Comparison of ENCODE assay signal across 8 mouse cellular contexts in the genomic region with DNA sequence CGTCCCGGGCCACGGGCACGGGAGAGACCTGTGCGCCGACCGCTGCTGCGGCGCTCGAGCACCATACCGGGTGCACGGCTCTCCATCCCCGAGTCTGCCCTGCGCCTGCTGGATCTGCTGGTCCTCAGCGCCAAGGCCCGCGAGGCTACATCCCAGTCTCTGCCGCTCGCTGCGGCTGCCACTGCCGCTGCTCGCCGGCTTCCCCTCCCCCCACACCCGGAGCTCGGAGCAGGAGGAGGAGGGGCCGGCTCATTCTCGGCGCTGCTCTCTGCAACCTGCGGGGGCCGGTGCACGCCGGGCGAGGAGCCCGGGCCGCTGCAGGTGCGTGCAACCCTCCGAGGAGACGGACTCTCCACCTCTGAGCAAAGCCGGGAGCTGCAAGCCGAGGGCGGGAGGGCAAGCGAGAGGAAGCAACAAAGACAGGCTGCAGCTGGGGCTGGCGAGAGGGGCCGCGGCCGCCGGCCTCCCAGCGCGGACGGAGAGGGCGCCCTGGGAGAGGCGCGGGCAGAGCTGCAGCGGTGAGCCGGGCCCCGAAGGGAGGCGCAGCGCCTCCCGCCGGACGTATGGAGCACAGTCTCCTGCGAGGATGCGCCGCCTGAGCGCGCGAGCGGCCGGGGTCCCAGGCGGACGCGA. TPM values are rescaled to one million over a fixed set of nuclear protein-coding genes. Genes with fewer than 3 reads are reported as not detected.
DNase-seq lines count a peak whose midpoint lies in the region; ATAC-seq and TF ChIP-seq lines count a peak whose summit lies in the region.

A gene (plus strand): TSS at position 452 of the 633 bp plus-strand sequence.

- H3K4me3 ChIP-seq in heart, embryonic 10.5 days: peak within 1 kb of the TSS; percentile 77
- H3K4me3 ChIP-seq in kidney, embryonic 14.5 days (ENCODE audit: low read length): peak within 1 kb of the TSS; percentile 59
- H3K4me3 ChIP-seq in liver, embryonic 11.5 days (ENCODE audit: low read depth, low read length): peak within 1 kb of the TSS; percentile 73
- H3K4me3 ChIP-seq in myocyte: no peak within 1 kb of the TSS
- H3K4me3 ChIP-seq in stomach, postnatal 0 days (ENCODE audit: low read depth, low read length): peak within 1 kb of the TSS; percentile 66

- peak within 1 kb of the TSS; percentile 66 for H3K9ac ChIP-seq in kidney, embryonic 14.5 days (ENCODE audit: low read depth, low read length)
- peak within 1 kb of the TSS; percentile 12 for H3K9ac ChIP-seq in liver, embryonic 11.5 days (ENCODE audit: low read depth, low read length)
- H3K9ac ChIP-seq in stomach, postnatal 0 days (ENCODE audit: low read length): peak within 1 kb of the TSS; percentile 59

- peak within 1 kb of the TSS; percentile 60 for H3K27ac ChIP-seq in heart, embryonic 10.5 days
- peak within 1 kb of the TSS; percentile 57 for H3K27ac ChIP-seq in kidney, embryonic 14.5 days (ENCODE audit: low read depth, low read length)
- 0 out of 2 replicates have a peak within 1 kb of the TSS, but pooled peaks have one; percentile 4 for H3K27ac ChIP-seq in liver, embryonic 11.5 days (ENCODE audit: low read depth, low read length)
- H3K27ac ChIP-seq in stomach, postnatal 0 days (replicated peaks): peak within 1 kb of the TSS; percentile 76

- 0 out of 2 replicates have a peak, but pooled peaks cover 5% of the 10 kb centered on the region for H3K9me3 ChIP-seq in heart, embryonic 10.5 days
- peaks cover 4% of the 10 kb centered on the region; the same call in 1 of the 2 replicates for H3K9me3 ChIP-seq in kidney, embryonic 14.5 days (ENCODE audit: control insufficient read depth, low read length)
- H3K9me3 ChIP-seq in liver, embryonic 11.5 days (ENCODE audit: control insufficient read depth, low read length): peaks cover 7% of the 10 kb centered on the region; the same call in 1 of the 2 replicates
- no peaks in the 10 kb centered on the region for H3K9me3 ChIP-seq in stomach, postnatal 0 days (ENCODE audit: control insufficient read depth, low read length)

- no peaks in the 10 kb centered on the region for H3K36me3 ChIP-seq in heart, embryonic 10.5 days
- no peaks in the 10 kb centered on the region for H3K36me3 ChIP-seq in kidney, embryonic 14.5 days (ENCODE audit: control insufficient read depth, insufficient read depth, low read length)
- H3K36me3 ChIP-seq in liver, embryonic 11.5 days (ENCODE audit: control insufficient read depth, insufficient read depth, low read length): no peaks in the 10 kb centered on the region
- no peaks in the 10 kb centered on the region for H3K36me3 ChIP-seq in myocyte (ENCODE audit: control insufficient read depth, insufficient read depth)
- H3K36me3 ChIP-seq in stomach, postnatal 0 days (ENCODE audit: control insufficient read depth, insufficient read depth, low read length): no peaks in the 10 kb centered on the region

- peaks cover 59% of the 10 kb centered on the region for H3K4me1 ChIP-seq in heart, embryonic 10.5 days
- peaks cover 50% of the 10 kb centered on the region for H3K4me1 ChIP-seq in kidney, embryonic 14.5 days (ENCODE audit: control insufficient read depth, insufficient read depth, low read length)
- peaks cover 30% of the 10 kb centered on the region for H3K4me1 ChIP-seq in liver, embryonic 11.5 days (replicated peaks; ENCODE audit: control insufficient read depth, insufficient read depth, low read length)
- H3K4me1 ChIP-seq in stomach, postnatal 0 days (replicated peaks; ENCODE audit: control insufficient read depth, insufficient read depth): peaks cover 5% of the 10 kb centered on the region

- H3K4me2 ChIP-seq in kidney, embryonic 14.5 days (replicated peaks; ENCODE audit: low read depth, low read length): peak within 1 kb of the TSS; percentile 71
- H3K4me2 ChIP-seq in liver, embryonic 11.5 days: peak within 1 kb of the TSS; percentile 99
- peak within 1 kb of the TSS; percentile 67 for H3K4me2 ChIP-seq in myocyte (ENCODE audit: low read depth)
- H3K4me2 ChIP-seq in stomach, postnatal 0 days (replicated peaks; ENCODE audit: low read depth): peak within 1 kb of the TSS; percentile 99

- no peak for TF ChIP-seq EP300 in stomach, postnatal 0 days (optimal IDR thresholded peaks at IDR 0.05)

- H3ac ChIP-seq in myocyte (ENCODE audit: control insufficient read depth, insufficient read length): peak within 1 kb of the TSS; percentile 13

- TF ChIP-seq CTCF in stomach, postnatal 0 days (IDR thresholded peaks at IDR 0.05; ENCODE audit: low read depth): peak; percentile 77

- H3K79me2 ChIP-seq in myocyte (ENCODE audit: control insufficient read depth, insufficient read depth): no peaks in the 10 kb centered on the region

- peak; percentile 54 for ATAC-seq in kidney, embryonic 14.5 days (ENCODE audit: low FRiP score, low TSS enrichment)
- ATAC-seq in liver, embryonic 11.5 days (replicated peaks; ENCODE audit: low FRiP score): peak; percentile 54
- peak; percentile 60 for ATAC-seq in stomach, postnatal 0 days (ENCODE audit: low FRiP score, low TSS enrichment)

- DNase-seq in B cell, adult 2 months: peak; percentile 73 to 74
- peak; percentile 67 to 68 for DNase-seq in adrenal gland, adult 18-20 months (ENCODE audit: low spot score in 2 of 2)
- DNase-seq in embryo, embryonic 11 days: peak; percentile 93
- DNase-seq in heart, embryonic 10.5 days (ENCODE audit: low spot score): peak; percentile 86
- peak; percentile 79 for DNase-seq in liver, embryonic 11.5 days (ENCODE audit: low spot score)
- peak; percentile 77 for DNase-seq in stomach, postnatal 0 days (ENCODE audit: low spot score)

- H3K27me3 ChIP-seq in heart, embryonic 10.5 days (ENCODE audit: insufficient read depth, poor library complexity, severe bottlenecking): peaks cover 53% of the 10 kb centered on the region
- H3K27me3 ChIP-seq in kidney, embryonic 14.5 days (ENCODE audit: control insufficient read depth, insufficient read depth, low read length): no peaks in the 10 kb centered on the region; the same call in 1 of the 2 replicates
- H3K27me3 ChIP-seq in liver, embryonic 11.5 days (replicated peaks; ENCODE audit: control insufficient read depth, insufficient read depth, low read length): peaks cover 59% of the 10 kb centered on the region
- H3K27me3 ChIP-seq in myocyte (ENCODE audit: control insufficient read depth, insufficient read depth, insufficient read length): peaks cover 65% of the 10 kb centered on the region
- H3K27me3 ChIP-seq in stomach, postnatal 0 days (ENCODE audit: control insufficient read depth, insufficient read depth, low read length): no peaks in the 10 kb centered on the region

- TF ChIP-seq POLR2A in myocyte (IDR thresholded peaks at IDR 0.05; ENCODE audit: insufficient read length, low read depth): no peak

- 0% methylated on average over 64 of the region's 72 CpGs for WGBS in heart, embryonic 10.5 days
- WGBS in kidney, embryonic 14.5 days: under 1% methylated on average over 69 of the region's 72 CpGs
- under 1% methylated on average over 66 of the region's 72 CpGs for WGBS in liver, embryonic 11.5 days
- 1% methylated on average over 59 of the region's 72 CpGs for WGBS in stomach, postnatal 0 days

TF ChIP-seq in myocyte, 11 proteins besides CTCF, POLR2A, EP300 and RAD21:
- TF ChIP-seq REST (IDR thresholded peaks at IDR 0.05; ENCODE audit: insufficient read depth, insufficient read length): no peak
- TF ChIP-seq SRF (IDR thresholded peaks at IDR 0.05; ENCODE audit: control insufficient read depth, insufficient read length, low read depth): no peak
- TF ChIP-seq USF1 (IDR thresholded peaks at IDR 0.05; ENCODE audit: low read depth): no peak
- no peak for TF ChIP-seq CEBPB (IDR thresholded peaks at IDR 0.05; ENCODE audit: insufficient read depth, poor library complexity, severe bottlenecking)
- TF ChIP-seq E2F4 (IDR thresholded peaks at IDR 0.05; ENCODE audit: insufficient read depth): no peak
- TF ChIP-seq POLR2AphosphoS2 (IDR thresholded peaks at IDR 0.05; ENCODE audit: insufficient read length, low read depth): no peak
- no peak for TF ChIP-seq MAX (IDR thresholded peaks at IDR 0.05; ENCODE audit: low read depth)
- no peak for TF ChIP-seq MYOD1 (IDR thresholded peaks at IDR 0.05; ENCODE audit: control insufficient read depth in 1 of 3, insufficient read length in 2 of 3, low read depth in 2 of 3)
- TF ChIP-seq TCF3 (IDR thresholded peaks at IDR 0.05; ENCODE audit: insufficient read length, low read depth): no peak
- TF ChIP-seq TCF12 (IDR thresholded peaks at IDR 0.05; ENCODE audit: insufficient read depth, poor library complexity, severe bottlenecking): no peak

RNA-seq across cellular contexts. Expression of the gene that starts here (rescaled TPM):
- 10 to 100 TPM; 62.7 to 76.0 TPM for total RNA-seq in adrenal gland, adult 18-20 months (2021)
- 0.60 and 1.5 TPM in 2 replicates for polyA plus RNA-seq in heart, embryonic 10.5 days (2016; fragmentation: Nextera tagmentation; extraction: Ambion mirVana)
- polyA plus RNA-seq in kidney, embryonic 14.5 days (2014; fragmentation: Nextera tagmentation; extraction: Ambion mirVana): 5.6 and 5.8 TPM in 2 replicates
- 2.2 and 2.3 TPM in 2 replicates for polyA plus RNA-seq in liver, embryonic 11.5 days (2014; fragmentation: Nextera tagmentation; extraction: Ambion mirVana)
- polyA plus RNA-seq in myocyte (2012; fragmentation: generic; extraction: Trizol): 0.02 TPM
- 0.79 and 0.98 TPM in 2 replicates for polyA plus RNA-seq in stomach, postnatal 0 days (2015; fragmentation: Nextera tagmentation; extraction: Ambion mirVana)

Comparison
In these comparisons a context has a peak if more than half of its experiments do, and no peak if none do; other contexts are left out.
1. Peak in DNase-seq, ATAC-seq, H3K4me3 ChIP-seq, H3K27ac ChIP-seq, H3K9ac ChIP-seq and H3K4me2 ChIP-seq in stomach, postnatal 0 days; RNA of the gene not detected or under 1 TPM.
2. H3K27ac ChIP-seq: peak in every context shown above with its lines; median percentile 76 in stomach, postnatal 0 days; 60 in heart, embryonic 10.5 days; 57 in kidney, embryonic 14.5 days; 4 in liver, embryonic 11.5 days.
3. H3K9ac ChIP-seq: peak in every context shown above with its lines; median percentile 66 in kidney, embryonic 14.5 days; 59 in stomach, postnatal 0 days; 12 in liver, embryonic 11.5 days.